Mouse (Mus musculus): Measurements from ENCODE around the gene Adarb2. TPM values are rescaled to one million over a fixed set of nuclear protein-coding genes. Genes with fewer than 3 reads are reported as not detected.

Gene Adarb2
- total RNA-seq, 4 experiments from 2014 or later, result 0.15 TPM; not detected in 3

- no peak for DNase-seq
Observed at GRCm38 (mm10) chr13:8487756-8488434, 285.2 kb downstream of the Adarb2 start.

- no peak for DNase-seq
Observed at GRCm38 (mm10) chr13:8493363-8493762, 290.7 kb downstream of the Adarb2 start.

- no peak for DNase-seq
Observed at GRCm38 (mm10) chr13:8499551-8499950, 296.9 kb downstream of the Adarb2 start.

GRCm38 (mm10) chr13:8511069-8511817 is 308.6 kb downstream of the Adarb2 start:
- no peak for DNase-seq

- DNase-seq, result no peak
Observed at GRCm38 (mm10) chr13:8515979-8516715, 313.5 kb downstream of the Adarb2 start.

- DNase-seq, result no peak
Observed at GRCm38 (mm10) chr13:8519204-8519603, 316.5 kb downstream of the Adarb2 start.

- DNase-seq, result no peak
Observed at GRCm38 (mm10) chr13:8525748-8526631, 323.3 kb downstream of the Adarb2 start.

GRCm38 (mm10) chr13:8534265-8535113 is 331.8 kb downstream of the Adarb2 start:
- DNase-seq, result no peak

GRCm38 (mm10) chr13:8538481-8538880 is 335.8 kb downstream of the Adarb2 start:
- no peak for DNase-seq

GRCm38 (mm10) chr13:8538896-8539295 is 336.2 kb downstream of the Adarb2 start:
- DNase-seq, result no peak

GRCm38 (mm10) chr13:8542684-8543083 is 340.0 kb downstream of the Adarb2 start:
- DNase-seq, result peak; percentile 20

- DNase-seq, result no peak
Observed at GRCm38 (mm10) chr13:8552242-8552641, 349.6 kb downstream of the Adarb2 start.

GRCm38 (mm10) chr13:8557784-8558183 is 355.1 kb downstream of the Adarb2 start:
- no peak for DNase-seq

GRCm38 (mm10) chr13:8560485-8560884 is 357.8 kb downstream of the Adarb2 start:
- DNase-seq, result no peak

- no peak for DNase-seq
Observed at GRCm38 (mm10) chr13:8563161-8563560, 360.5 kb downstream of the Adarb2 start.

GRCm38 (mm10) chr13:8567111-8568026 is 364.7 kb downstream of the Adarb2 start:
- no peak for DNase-seq

- no peak for DNase-seq
Observed at GRCm38 (mm10) chr13:8570269-8570668, 367.6 kb downstream of the Adarb2 start.

- DNase-seq, result no peak
Observed at GRCm38 (mm10) chr13:8573908-8574307, 371.2 kb downstream of the Adarb2 start.

- no peak for DNase-seq
Observed at GRCm38 (mm10) chr13:8584257-8585005, 381.8 kb downstream of the Adarb2 start.

Measured in adrenal gland, adult 8-10 months (tissue).